Mouse (Mus musculus) adrenal gland, adult 2 months (tissue): ENCODE results near the gene Ccdc80. TPM values are rescaled to one million over a fixed set of nuclear protein-coding genes. Genes with fewer than 3 reads are reported as not detected.

Experiments
- DNase-seq: peaks from one replicate; pipeline ENCODE4 v3.0.0; 2021
- long read RNA-seq: library from polyadenylated mRNA; stranded (forward); transcript quantifications from one replicate; pipeline ENCODE4 v2.0.0, GENCODE M21; 2021
- polyA plus RNA-seq: library from polyadenylated mRNA; depleted of rRNA; stranded (reverse); fragments of >200 nt; gene quantifications from 2 replicates; pipeline ENCODE4 v1.2.3, GENCODE M21; 2012; rRNA removed
- total RNA-seq, 2 experiments: library from RNA; stranded (reverse); gene quantifications; 2 replicates each; pipeline ENCODE4 v1.2.3; 2021

The Ccdc80 gene
- total RNA-seq (10 to 100 TPM; 40.7 to 53.4 TPM), polyA plus RNA-seq (19.2 and 19.8 TPM in 2 replicates)
- long read RNA-seq, full-length matches to known transcripts, result 31 of 36 reads
- long read RNA-seq, partial matches to known transcripts, result 2 of 36 reads
- long read RNA-seq, other reads (novel, unspliced or antisense), result 3 of 36 reads

DNA sequence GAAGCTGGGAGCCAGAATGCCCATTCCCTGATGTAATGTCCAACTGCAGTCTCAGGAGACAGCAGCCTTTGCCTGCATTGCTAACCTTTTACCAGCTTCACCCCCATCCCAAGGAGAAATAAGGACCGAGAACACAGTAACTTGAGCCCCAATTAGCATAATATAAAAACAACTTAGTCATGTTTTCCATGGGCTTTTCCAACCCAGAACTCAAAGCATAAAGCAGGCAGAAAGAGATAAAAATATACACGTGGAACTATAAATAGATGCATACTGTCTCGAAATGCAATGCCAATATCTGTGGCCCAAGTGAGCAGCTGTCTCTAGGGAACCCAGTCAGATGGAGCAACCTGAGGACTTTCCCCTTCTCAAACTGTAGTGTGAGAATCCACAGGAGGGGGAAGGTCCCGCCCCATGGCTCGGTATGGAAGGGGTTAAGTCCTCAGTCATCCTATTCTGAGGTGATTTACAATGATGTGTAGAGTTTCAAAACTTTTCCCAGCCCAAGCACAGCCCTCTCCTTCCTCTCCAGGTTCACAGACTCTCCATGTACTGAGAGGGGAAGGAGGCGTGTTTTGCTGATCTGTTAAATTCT, at the start of gene Ccdc80:
TSS of gene Ccdc80 (plus strand) at position 266 of the 595 bp plus-strand sequence.
- peak; percentile 35 for DNase-seq

- DNase-seq, result no peak
Measured at GRCm38 (mm10) chr16:45044844-45045243, 48.4 kb upstream of the Ccdc80 start.

DNA sequence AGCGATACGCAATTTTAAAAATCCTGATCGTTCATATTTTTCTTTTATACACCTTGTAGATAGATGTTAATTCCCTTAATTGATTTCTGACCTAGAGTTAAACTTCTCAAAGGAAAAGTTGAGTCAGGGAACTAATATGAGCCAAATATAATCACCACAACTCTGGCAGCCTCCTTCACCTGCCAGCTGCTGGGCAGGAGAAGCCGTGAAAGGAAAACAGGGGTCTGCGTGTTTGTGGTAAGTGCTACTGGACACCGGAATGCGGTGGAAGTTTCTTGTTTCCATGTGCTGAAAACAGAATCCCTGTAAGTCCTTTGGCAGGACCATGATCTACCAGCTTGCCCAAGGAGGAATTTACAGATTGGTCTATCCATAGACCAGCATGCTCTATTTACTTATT, 36.0 kb upstream of the Ccdc80 start:
- DNase-seq, result no peak

DNA sequence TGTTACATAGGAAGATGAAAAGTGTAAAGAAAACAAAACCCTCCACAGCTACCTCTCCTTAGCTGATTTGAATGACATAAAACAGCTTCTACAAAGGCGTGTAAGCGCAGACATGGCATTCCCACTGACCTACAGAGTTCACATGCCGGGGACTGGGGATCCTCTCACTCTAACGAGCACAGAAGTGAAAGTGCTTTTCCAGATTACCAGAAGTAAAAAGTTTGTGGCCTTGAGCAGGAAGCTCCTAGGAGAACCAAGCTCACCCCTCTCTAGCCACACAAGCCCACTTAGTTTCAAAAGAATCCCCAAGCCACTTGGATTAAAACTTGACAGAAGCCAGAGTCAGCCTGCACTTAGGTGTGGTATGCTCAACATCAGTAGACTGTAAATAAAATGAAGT, 35.3 kb upstream of the Ccdc80 start:
- DNase-seq, result no peak

- no peak for DNase-seq
Measured at GRCm38 (mm10) chr16:45061140-45061539, 32.1 kb upstream of the Ccdc80 start.

GRCm38 (mm10) chr16:45070383-45071083, 22.7 kb upstream of the Ccdc80 start:
- peak; percentile 40 for DNase-seq

DNA sequence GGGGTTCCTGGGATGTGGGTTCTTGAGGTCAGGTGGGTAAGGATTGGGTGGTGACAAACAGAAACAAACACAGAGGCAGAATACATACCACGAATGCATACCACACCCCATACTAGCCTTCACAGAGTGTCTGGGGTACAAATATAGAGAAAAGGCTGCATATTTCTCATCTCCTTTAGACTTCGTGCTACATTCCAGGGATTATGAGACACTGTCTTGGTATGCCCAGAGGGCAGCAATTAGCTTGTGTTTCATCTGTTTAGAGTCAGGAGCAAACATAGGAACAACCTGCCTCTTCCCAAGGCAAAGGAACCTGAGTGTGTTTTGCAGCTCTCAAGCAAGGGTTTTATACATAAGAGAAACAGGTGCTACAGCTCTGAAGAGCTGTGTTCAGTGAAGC, 21.8 kb upstream of the Ccdc80 start:
- no peak for DNase-seq

GRCm38 (mm10) chr16:45077517-45078080, 15.6 kb upstream of the Ccdc80 start:
- no peak for DNase-seq

DNA sequence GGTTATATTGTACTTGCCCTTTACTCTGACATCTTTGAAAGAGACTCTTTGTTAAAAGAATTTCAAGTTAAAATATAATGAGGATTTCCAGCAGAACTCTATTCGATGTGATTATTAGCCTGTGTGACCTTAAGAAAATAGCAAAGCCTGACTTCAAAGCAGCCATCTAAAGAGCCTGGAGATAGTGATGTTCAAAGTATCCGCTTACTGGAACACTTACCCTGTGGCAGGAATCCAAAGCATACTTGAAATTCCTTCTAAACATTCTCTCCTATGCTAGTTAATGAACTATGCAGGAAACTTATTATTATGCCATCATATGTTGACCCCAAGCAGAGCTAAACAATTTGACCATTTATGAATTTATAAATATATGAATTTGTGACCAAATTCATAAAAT, 13.9 kb upstream of the Ccdc80 start:
- no peak for DNase-seq

- no peak for DNase-seq
Measured at GRCm38 (mm10) chr16:45088842-45089241, 4.4 kb upstream of the Ccdc80 start.

DNA sequence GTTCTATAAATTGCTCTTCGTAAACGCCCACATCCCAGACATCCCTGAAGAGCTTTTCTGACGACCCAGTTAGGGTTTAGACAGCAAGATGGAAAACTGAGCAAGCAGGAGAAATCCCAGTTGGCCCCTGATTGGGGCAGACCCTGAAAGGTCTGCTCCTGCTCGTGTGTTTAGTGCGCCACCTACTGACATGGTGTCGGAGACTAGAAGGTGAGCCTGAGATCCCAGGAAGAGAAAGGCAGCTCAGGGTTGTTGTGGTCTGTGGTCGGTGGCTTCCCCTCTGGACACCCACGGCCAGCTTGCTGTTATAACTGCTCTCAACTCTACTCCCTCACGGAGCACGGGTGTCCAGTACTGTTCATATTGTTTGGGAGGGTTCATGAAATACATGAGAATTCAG, 3.2 kb upstream of the Ccdc80 start:
- peak; percentile 61 for DNase-seq

DNA sequence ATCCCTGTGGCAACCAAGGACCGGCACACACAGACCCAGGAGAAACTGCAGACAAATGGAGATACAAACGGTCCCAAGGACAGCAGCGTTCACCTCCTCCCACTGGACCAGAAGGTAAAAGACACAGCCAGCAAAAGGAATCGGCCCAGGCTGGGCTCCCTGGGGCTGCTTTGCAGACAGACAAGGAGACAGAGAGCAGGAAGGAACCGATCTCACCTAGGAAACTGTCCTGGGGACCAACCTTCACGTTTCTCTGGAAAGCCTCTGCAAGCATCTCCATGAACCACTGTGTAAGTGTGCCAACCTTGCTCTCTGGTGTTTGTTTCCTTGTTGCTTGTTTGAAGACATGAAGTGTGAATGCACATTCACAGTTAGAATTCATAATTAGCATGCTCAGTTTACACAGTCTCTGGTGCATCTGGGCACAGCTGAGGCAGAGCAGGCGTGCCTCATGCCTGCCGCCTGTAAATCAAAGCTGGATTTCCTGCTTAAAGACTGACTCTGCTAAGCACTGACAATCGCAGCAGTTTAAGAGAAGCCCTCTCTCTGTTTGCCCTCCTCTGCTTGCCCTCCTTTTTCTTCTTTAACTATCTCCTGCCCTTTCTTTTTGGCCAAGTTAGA, 1.0 kb downstream of the Ccdc80 start:
- DNase-seq, result peak; percentile 43

DNA sequence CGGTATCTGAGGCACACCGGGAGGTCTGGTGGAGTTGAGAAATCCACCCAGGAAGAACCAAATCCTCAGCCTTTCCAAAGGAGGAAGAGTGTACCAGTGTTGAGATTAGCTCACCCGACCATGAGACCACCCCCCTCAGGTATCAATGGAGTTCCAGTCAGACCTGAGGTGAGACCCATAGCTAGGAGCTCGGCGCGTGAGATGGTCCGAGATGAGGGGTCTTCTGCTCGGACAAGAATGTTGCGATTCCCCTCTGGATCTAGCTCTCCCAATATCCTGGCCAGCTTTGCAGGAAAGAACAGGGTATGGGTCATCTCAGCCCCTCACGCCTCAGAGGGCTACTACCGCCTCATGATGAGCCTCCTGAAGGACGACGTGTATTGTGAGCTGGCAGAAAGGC, 1.8 kb downstream of the Ccdc80 start:
- no peak for DNase-seq

DNA sequence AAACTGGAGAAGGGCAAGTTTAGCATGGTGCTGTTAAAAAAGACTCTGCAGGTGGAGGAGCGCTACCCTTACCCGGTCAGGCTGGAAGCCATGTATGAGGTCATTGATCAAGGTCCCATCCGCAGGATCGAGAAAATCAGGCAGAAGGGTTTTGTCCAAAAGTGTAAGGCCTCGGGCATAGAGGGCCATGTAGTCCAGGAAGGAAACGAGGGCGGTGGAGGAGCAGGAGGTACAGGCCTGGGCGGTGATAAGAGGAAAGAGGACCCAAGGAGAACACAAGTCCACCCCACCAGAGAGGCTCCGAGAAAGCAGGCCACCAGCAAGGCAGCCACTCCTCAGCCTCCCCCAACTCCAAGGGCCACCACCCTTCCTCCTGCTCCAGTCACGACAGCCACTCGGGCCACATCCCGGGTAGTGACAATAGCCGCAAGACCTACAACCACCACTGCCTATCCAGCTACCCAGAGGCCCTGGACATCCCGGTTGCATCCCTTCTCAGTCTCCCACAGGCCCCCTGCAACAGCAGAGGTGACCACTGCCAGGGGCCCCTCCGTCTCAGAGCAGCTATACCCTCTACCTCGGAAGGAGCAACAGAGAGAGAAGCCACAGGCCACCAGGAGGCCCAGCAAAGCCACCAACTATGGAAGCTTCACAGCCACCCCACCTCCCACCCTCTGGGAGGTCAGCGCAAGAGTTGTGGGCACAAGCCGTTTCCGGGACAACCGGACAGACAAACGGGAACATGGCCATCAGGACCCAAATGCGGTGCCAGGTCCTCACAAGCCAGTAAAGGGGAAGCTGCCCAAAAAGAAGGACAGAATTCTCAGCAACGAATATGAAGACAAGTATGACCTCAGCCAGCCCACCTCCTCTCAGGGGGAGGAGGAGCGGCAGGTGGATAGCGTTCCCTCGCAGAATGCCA, 2.6 kb downstream of the Ccdc80 start:
- DNase-seq, result no peak

- DNase-seq, result no peak
Measured at GRCm38 (mm10) chr16:45097467-45097866, 4.3 kb downstream of the Ccdc80 start.

- DNase-seq, result no peak
Measured at GRCm38 (mm10) chr16:45098186-45098885, 5.1 kb downstream of the Ccdc80 start.

DNA sequence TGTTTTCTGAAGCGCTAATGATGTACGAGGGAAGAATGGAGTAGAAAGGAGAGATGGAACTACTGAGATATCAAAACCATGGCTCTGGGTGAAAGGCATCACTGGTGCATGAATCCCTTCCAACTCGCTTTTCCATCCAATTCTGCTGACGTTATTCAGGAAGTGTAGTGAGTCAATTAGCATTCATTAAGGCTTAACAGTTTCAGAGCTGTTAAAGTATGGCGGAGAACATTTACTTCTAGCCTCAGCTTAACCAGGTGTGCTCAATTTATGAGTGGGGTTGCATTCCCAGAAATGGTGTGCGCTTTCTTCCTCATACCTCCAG, 5.6 kb downstream of the Ccdc80 start:
- no peak for DNase-seq

- no peak for DNase-seq
Measured at GRCm38 (mm10) chr16:45100892-45101291, 7.7 kb downstream of the Ccdc80 start.

DNA sequence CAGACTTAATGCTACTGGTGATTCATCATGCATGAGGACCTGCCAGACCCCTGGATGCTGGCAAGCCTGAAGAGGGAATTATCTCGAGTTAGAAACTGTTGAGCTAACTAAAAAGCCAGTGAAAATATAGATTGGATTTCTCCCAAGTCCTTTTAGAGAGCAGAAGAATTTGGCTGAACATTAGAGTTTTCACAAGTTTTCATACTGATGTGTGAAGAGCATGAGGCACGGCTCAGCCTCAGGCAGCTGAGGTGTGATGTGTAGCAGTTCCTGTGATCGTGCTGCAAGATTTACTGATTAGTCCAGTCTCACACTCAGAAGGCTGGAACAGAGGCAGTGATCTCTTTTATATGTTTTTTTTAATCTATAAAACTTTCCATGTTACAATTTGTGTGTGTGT, 11.8 kb downstream of the Ccdc80 start:
- DNase-seq, result no peak

DNA sequence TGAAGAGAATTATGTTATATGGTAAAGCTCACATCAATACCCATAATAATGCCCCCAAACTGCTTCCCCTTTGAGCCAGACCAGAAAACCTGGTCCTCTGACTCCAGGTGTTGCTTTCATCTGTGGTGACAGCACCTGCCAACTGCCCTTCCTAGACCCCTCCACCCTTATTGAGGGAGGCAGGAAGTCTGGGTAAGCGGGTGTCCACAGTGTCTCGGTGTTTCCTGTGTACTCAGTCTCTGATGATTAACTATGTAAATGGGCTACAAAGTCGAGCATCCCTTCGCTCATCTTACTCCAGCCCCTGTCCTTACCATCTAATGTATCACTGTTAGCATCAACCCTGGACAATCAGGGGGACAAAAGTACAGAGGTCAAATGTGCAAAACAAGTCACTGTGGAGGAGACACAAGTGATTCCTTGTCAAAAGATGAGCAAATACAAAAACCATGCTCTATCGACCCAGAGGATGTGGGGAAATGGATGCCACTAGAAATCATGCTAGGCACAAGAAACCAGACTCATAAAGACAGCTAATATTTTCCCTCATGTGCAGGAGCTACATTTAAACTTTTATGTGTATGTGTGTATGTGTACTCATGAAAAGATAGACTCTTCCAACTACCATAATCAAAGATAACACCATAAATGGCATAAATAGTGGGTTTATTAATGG, 15.1 kb downstream of the Ccdc80 start:
- DNase-seq, result no peak

- DNase-seq, result peak; percentile 86
Measured at GRCm38 (mm10) chr16:45110498-45110897, 17.3 kb downstream of the Ccdc80 start.
